Mouse (Mus musculus) testis, adult 2 months (tissue): ENCODE results near the gene Slc38a7.

Experiments
- CTCF ChIP-seq: fragments of 200-500 bp; IDR thresholded peaks from 2 replicates; pipeline ENCODE4 v1.5.1; 2012; ENCODE audit warnings: low read depth, mild to moderate bottlenecking, inconsistent platforms, low read length, moderate library complexity; ENCODE audit not compliant: control insufficient read depth, insufficient read depth, insufficient replicate concordance
- POLR2A ChIP-seq: fragments of 200-500 bp; IDR thresholded peaks from 2 replicates; pipeline ENCODE4 v1.6.1; 2012; ENCODE audit warnings: low read depth, mild to moderate bottlenecking, inconsistent platforms, low read length, moderate library complexity; ENCODE audit not compliant: control insufficient read depth

DNA sequence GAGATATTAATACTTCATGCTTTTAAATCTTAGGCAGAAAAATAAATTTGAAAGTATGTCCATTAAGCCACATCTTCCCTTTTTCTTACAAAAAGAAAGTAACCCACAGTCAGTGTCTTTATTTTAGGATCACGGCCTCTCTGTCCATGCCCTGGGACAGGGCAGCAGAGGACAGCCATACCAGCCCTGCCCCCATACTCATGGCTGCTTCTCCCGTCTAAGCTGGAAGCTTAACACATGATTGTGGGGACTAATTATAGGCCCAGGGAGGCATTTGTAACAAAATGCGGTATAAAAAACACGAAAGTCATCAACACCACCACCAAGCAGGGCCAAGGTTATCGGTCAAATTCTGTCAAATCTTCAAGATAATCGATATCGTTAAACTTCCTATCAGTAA, 21.9 kb upstream of the Slc38a7 start:
- TF ChIP-seq CTCF = no peak
- no peak for TF ChIP-seq POLR2A
